Mouse (Mus musculus) CD8-positive naive resting alpha-beta T cell, adult 57 days (primary cell): ENCODE data around the gene Efcab8. TPM values are rescaled to one million over a fixed set of nuclear protein-coding genes. Genes with fewer than 3 reads are reported as not detected.

ENCODE experiments used
- total RNA-seq: library from RNA; stranded (reverse); gene quantifications from one replicate; pipeline ENCODE4 v1.2.4, GENCODE M21; 2023

Efcab8 gene
- 1.0 TPM for total RNA-seq

DNA sequence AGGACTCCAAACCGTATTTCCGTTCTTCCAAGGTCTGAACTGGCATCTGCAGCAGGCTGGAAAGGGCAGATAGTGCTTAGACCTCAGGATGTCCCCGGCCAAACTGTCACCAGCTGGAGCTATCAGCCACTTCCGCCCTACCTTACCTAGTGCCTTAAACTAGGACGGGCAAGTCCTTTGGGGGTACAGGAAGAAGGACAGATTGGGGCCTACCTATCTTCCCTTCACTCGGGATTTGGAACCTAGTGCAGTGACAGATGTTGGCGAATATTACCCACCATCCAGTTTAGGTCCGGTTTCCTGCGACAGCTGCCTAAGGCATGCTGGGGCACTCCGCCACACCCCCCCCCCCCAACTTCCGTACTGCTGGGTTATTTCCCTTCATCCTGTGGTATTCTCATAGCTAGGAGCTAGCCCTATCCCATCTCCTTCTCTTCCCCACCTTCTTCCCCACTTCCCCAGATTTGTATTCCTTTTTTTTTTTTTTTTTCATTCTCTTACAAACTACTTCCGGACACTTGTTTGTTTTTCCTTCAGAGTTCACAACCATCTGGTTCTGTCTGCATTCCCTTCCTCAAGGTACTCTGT, at the start of gene Efcab8:
Gene Efcab8 (plus strand): TSS at position 538 of the 588 bp plus-strand sequence.

GRCm38 (mm10) chr2:153740500-153741436, 39.0 kb upstream of the Efcab8 start, which contains the start of gene Mapre1:
Gene Mapre1, plus strand, starts transcription at chr2:153741274.

GRCm38 (mm10) chr2:153870984-153871383, 91.3 kb downstream of the Efcab8 start, which contains the start of gene Sun5:
Gene Sun5, minus strand, starts transcription at chr2:153871084.

GRCm38 (mm10) chr2:153874745-153875144, 95.0 kb downstream of the Efcab8 start, which contains the start of gene Bpifb2:
Gene Bpifb2, plus strand, starts transcription at chr2:153875045.

Other genes starting within 250 kb of the Efcab8 start
- gene Nol4l, start 250.0 kb upstream of the Efcab8 start, total RNA-seq, result 0.31 TPM
- 38.9 TPM for gene Commd7, start 147.2 kb upstream of the Efcab8 start, total RNA-seq
- 7.8 TPM for gene Dnmt3b, start 130.5 kb upstream of the Efcab8 start, total RNA-seq
- gene Dnmt3c, start 83.3 kb upstream of the Efcab8 start, total RNA-seq, result not detected
- gene Mapre1, start 38.7 kb upstream of the Efcab8 start, total RNA-seq, result 127 TPM
- gene Sun5, start 91.2 kb downstream of the Efcab8 start, total RNA-seq, result not detected
- gene Bpifb2, start 95.1 kb downstream of the Efcab8 start, total RNA-seq, result not detected
- gene Bpifb6, start 120.5 kb downstream of the Efcab8 start, total RNA-seq, result not detected
- gene Bpifb3, start 138.3 kb downstream of the Efcab8 start, total RNA-seq, result not detected
- not detected for gene Bpifb4, start 158.3 kb downstream of the Efcab8 start, total RNA-seq
- gene Bpifa6, start 195.0 kb downstream of the Efcab8 start, total RNA-seq, result not detected
- not detected for gene Bpifa2, start 228.3 kb downstream of the Efcab8 start, total RNA-seq